Mouse (Mus musculus): ENCODE measurements around the gene Mpp3. TPM values are rescaled to one million over a fixed set of nuclear protein-coding genes. Genes with fewer than 3 reads are reported as not detected.

The Mpp3 gene
- polyA plus RNA-seq, 1 experiment, result not detected

GRCm38 (mm10) chr11:102061236-102061940 is 33.1 kb upstream of the Mpp3 start:
- WGBS, result 5% methylated on average over 23 of the region's 23 CpGs

DNA sequence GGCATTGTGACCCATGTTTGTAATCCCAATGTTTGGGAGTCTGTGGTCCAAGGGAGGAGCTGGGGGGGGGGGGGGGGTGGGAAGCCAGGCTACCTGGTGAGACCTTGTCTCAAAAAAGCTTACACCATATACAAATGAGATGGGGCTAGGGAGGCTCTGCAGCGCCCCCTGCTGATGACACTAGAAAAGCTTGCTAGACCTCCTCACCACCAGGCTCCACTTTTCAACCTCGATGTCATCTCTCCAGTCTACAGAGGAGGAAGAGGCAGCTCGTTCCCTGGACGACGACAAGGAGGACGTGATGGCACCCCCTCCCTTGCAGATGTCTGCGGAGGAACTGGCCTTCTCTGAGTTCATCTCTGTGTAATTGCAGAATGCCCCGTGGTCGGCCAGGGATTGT is 25.6 kb upstream of the Mpp3 start:
- WGBS, result 20% methylated on average over 9 of the region's 9 CpGs
- no peak overlapping the region for H3K27ac ChIP-seq (ENCODE audit: control insufficient read depth, insufficient read depth, low read depth, low read length, poor library complexity)
- no peaks in the 10 kb centered on the region for H3K4me1 ChIP-seq (ENCODE audit: control insufficient read depth, insufficient read depth, low read length)
- H3K4me3 ChIP-seq (replicated peaks; ENCODE audit: control insufficient read depth, low read depth, low read length), result no peak overlapping the region
- TF ChIP-seq CTCF (IDR thresholded peaks at IDR 0.05; ENCODE audit: control insufficient read depth, insufficient read depth, low read length) (peak; percentile 70), POLR2A (IDR thresholded peaks at IDR 0.05; ENCODE audit: borderline replicate concordance, control insufficient read depth, low read depth, low read length) (no peak)

More at GRCm38 (mm10) chr11:102061236-102061940, 33.1 kb upstream of the Mpp3 start:
- Histone ChIP-seq H3K4me1 (ENCODE audit: control insufficient read depth, insufficient read depth, low read length) (no peaks in the 10 kb centered on the region), H3K27ac (ENCODE audit: control insufficient read depth, insufficient read depth, low read depth, low read length, poor library complexity) (no peak overlapping the region), H3K4me3 (replicated peaks; ENCODE audit: control insufficient read depth, low read depth, low read length) (no peak overlapping the region)
- TF ChIP-seq POLR2A (IDR thresholded peaks at IDR 0.05; ENCODE audit: borderline replicate concordance, control insufficient read depth, low read depth, low read length) (no peak), CTCF (IDR thresholded peaks at IDR 0.05; ENCODE audit: control insufficient read depth, insufficient read depth, low read length) (peak; percentile 93)

DNA sequence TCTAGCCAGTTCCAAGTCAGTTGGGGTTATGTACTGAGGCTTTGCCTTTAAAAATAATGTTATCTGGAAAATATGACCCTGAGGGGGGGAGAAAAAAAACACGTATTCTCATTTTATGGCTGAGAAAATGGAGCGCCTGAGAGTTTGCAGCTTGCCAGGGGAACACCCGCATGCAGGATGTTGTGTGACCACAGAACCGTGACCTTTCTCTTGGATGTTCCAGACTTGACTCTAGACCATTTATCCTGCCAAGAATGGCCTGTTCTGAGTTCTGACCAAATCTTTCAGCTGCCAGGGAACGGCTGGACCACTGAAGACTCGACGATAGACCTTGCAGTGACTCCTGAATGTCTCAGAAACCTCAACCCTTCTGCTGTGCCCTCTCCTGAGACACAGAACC is 24.9 kb upstream of the Mpp3 start:
- no peak overlapping the region for H3K4me3 ChIP-seq (replicated peaks; ENCODE audit: control insufficient read depth, low read depth, low read length)
- WGBS, result 57% methylated on average over 7 of the region's 7 CpGs
- no peak overlapping the region for H3K27ac ChIP-seq (ENCODE audit: control insufficient read depth, insufficient read depth, low read depth, low read length, poor library complexity)
- TF ChIP-seq POLR2A (IDR thresholded peaks at IDR 0.05; ENCODE audit: borderline replicate concordance, control insufficient read depth, low read depth, low read length) (no peak), CTCF (IDR thresholded peaks at IDR 0.05; ENCODE audit: control insufficient read depth, insufficient read depth, low read length) (no peak)
- H3K4me1 ChIP-seq (ENCODE audit: control insufficient read depth, insufficient read depth, low read length), result no peaks in the 10 kb centered on the region

DNA sequence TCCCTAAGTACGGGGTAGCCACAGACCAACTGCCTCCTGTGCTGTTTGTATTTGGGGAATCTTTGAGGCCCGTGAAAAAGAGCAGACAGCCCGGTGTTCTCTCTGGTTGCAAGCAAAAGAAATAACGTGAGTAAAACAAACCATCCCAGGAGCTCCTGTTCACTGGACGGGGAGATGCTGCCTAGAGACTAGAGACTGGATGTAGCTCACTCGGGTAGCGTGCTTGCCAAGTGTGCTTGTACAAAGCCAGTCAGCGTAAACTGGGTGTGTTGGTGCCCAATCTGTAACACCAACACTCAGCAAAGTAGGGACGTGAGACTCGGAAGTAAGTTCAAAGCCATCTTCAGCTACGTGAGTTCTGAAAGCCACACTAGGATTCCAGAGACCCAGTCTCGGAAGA is 24.4 kb upstream of the Mpp3 start:
- H3K4me3 ChIP-seq (replicated peaks; ENCODE audit: control insufficient read depth, low read depth, low read length), result no peak overlapping the region
- WGBS, result 83% methylated on average over 12 of the region's 12 CpGs
- TF ChIP-seq POLR2A (IDR thresholded peaks at IDR 0.05; ENCODE audit: borderline replicate concordance, control insufficient read depth, low read depth, low read length) (no peak), CTCF (IDR thresholded peaks at IDR 0.05; ENCODE audit: control insufficient read depth, insufficient read depth, low read length) (no peak)
- no peaks in the 10 kb centered on the region for H3K4me1 ChIP-seq (ENCODE audit: control insufficient read depth, insufficient read depth, low read length)
- H3K27ac ChIP-seq (ENCODE audit: control insufficient read depth, insufficient read depth, low read depth, low read length, poor library complexity), result no peak overlapping the region; the same call in 1 of the 2 replicates

DNA sequence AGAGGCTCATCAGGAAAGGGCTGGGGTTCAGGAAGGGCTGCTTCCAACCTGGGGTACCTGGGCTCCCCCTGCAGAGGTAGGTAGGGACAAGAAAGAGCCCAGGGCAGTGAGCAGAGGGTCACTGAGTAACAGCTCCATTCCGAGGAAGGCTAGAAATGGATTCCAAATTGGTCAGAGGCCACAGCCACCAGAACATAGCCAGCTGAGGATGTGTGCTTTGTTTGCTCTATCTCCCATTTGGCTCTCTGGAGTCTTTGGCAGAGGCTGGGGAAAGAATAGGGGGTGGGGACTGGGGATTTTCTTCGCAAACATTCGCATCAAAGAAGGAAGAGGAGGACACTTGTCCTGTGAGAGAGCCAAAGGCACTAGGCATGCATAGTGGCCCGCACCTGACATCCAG is 23.7 kb upstream of the Mpp3 start:
- no peak for TF ChIP-seq POLR2A (IDR thresholded peaks at IDR 0.05; ENCODE audit: borderline replicate concordance, control insufficient read depth, low read depth, low read length)
- 81% methylated on average over 4 of the region's 4 CpGs for WGBS
- Histone ChIP-seq H3K4me3 (replicated peaks; ENCODE audit: control insufficient read depth, low read depth, low read length) (no peak overlapping the region), H3K27ac (ENCODE audit: control insufficient read depth, insufficient read depth, low read depth, low read length, poor library complexity) (no peak overlapping the region), H3K4me1 (ENCODE audit: control insufficient read depth, insufficient read depth, low read length) (no peaks in the 10 kb centered on the region)

DNA sequence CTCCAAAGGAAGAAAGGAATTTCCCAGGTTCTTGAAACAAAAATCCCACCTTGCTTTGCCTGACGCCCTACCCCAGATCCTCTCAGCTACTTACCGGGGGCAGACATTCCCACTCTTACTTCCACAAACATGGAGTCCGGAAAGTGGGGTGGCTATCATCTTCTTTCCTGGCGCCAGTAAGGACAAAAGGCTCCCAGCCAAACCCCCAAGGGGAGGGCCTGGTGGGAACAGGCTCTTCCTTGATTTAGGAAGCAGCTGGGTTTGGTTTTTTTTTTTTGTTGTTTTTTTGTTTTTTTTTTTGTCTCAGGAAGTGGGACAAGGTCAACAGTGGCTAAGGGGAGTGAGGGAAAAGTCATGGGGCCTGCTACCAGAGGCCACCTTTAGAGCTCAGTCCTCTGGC is 23.3 kb upstream of the Mpp3 start:
- no peaks in the 10 kb centered on the region for H3K4me1 ChIP-seq (ENCODE audit: control insufficient read depth, insufficient read depth, low read length)
- no peak overlapping the region for H3K4me3 ChIP-seq (replicated peaks; ENCODE audit: control insufficient read depth, low read depth, low read length)
- WGBS, result 75% methylated on average over 4 of the region's 4 CpGs
- no peak for TF ChIP-seq CTCF (IDR thresholded peaks at IDR 0.05; ENCODE audit: control insufficient read depth, insufficient read depth, low read length)
- no peak for TF ChIP-seq POLR2A (IDR thresholded peaks at IDR 0.05; ENCODE audit: borderline replicate concordance, control insufficient read depth, low read depth, low read length)
- no peak overlapping the region for H3K27ac ChIP-seq (ENCODE audit: control insufficient read depth, insufficient read depth, low read depth, low read length, poor library complexity)

- TF ChIP-seq POLR2A (IDR thresholded peaks at IDR 0.05; ENCODE audit: borderline replicate concordance, control insufficient read depth, low read depth, low read length), result no peak
- TF ChIP-seq CTCF (IDR thresholded peaks at IDR 0.05; ENCODE audit: control insufficient read depth, insufficient read depth, low read length), result no peak
- Histone ChIP-seq H3K27ac (ENCODE audit: control insufficient read depth, insufficient read depth, low read depth, low read length, poor library complexity) (no peak overlapping the region), H3K4me3 (replicated peaks; ENCODE audit: control insufficient read depth, low read depth, low read length) (no peak overlapping the region), H3K4me1 (ENCODE audit: control insufficient read depth, insufficient read depth, low read length) (no peaks in the 10 kb centered on the region)
- 62% methylated on average over 14 of the region's 14 CpGs for WGBS
Measured at GRCm38 (mm10) chr11:102049875-102050482, 21.7 kb upstream of the Mpp3 start.

DNA sequence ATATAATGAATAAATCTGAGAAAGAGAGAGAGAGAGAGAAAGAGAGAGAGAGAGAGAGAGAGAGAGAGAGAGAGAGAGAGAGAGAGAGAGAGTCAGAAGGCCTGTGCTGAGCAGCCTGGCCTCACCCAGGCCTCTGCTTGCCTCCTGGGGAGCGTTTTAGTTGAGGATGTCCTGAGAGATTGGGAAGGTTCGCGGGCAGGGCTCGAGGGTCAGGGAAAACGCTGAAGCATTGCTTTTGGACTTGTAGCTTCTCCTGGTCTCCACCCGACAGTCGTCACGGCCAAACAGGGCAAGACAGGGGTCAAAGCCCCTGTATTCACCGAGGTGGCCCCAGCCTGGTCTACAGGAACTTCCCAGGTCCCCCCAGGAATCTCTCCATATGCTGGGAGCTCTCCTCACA is 18.3 kb upstream of the Mpp3 start:
- H3K4me1 ChIP-seq (ENCODE audit: control insufficient read depth, insufficient read depth, low read length), result no peaks in the 10 kb centered on the region
- TF ChIP-seq CTCF (IDR thresholded peaks at IDR 0.05; ENCODE audit: control insufficient read depth, insufficient read depth, low read length), result no peak
- TF ChIP-seq POLR2A (IDR thresholded peaks at IDR 0.05; ENCODE audit: borderline replicate concordance, control insufficient read depth, low read depth, low read length), result no peak
- no peak overlapping the region for H3K4me3 ChIP-seq (replicated peaks; ENCODE audit: control insufficient read depth, low read depth, low read length)
- no peak overlapping the region for H3K27ac ChIP-seq (ENCODE audit: control insufficient read depth, insufficient read depth, low read depth, low read length, poor library complexity)
- WGBS, result 77% methylated on average over 9 of the region's 9 CpGs
